Mouse (Mus musculus): ENCODE results near the gene Cox5b.

DNA sequence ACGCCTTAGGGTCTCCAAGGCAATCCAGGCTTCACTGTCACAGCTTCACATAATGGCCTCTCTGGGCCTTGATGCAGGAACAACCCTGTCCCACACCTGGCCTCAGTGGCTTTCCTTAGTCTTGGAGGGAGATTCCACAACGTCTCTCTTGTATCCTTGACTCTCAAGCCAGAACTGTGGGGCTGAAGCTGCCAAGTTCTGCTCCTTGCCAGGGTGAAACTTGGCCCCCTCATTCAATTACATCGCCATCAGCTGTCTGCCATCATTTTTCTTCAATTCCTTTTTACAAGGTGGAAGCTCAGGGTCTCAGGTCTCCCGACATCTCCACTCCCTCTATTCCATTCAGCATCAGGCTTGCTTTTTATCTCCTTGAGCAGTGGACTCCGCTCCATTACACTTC is 36.2 kb upstream of the Cox5b start:
- TF ChIP-seq CTCF (IDR thresholded peaks at IDR 0.05; ENCODE audit: low read depth, low read length) (no peak), EP300 (IDR thresholded peaks at IDR 0.05; ENCODE audit: insufficient read depth, low read depth, low read length) (no peak)
